Mouse (Mus musculus): ENCODE data around the gene Dcun1d2. TPM values are rescaled to one million over a fixed set of nuclear protein-coding genes. Genes with fewer than 3 reads are reported as not detected.

Gene Dcun1d2
- polyA plus RNA-seq, 1 experiment from 2014 or later = 25.0 TPM

Other genes starting within 250 kb of the Dcun1d2 start
- gene Proz, start 227.2 kb downstream of the Dcun1d2 start, polyA plus RNA-seq (2015; fragmentation: Nextera tagmentation; extraction: Ambion mirVana) = 0.33 and 1.2 TPM in 2 replicates
- 36.4 and 38.4 TPM in 2 replicates for gene Pcid2, start 182.7 kb downstream of the Dcun1d2 start, polyA plus RNA-seq (2015; fragmentation: Nextera tagmentation; extraction: Ambion mirVana)
- 93.9 and 101 TPM in 2 replicates for gene Cul4a, start 182.5 kb downstream of the Dcun1d2 start, polyA plus RNA-seq (2015; fragmentation: Nextera tagmentation; extraction: Ambion mirVana)
- gene Lamp1, start 129.0 kb downstream of the Dcun1d2 start, polyA plus RNA-seq (2015; fragmentation: Nextera tagmentation; extraction: Ambion mirVana) = 303 and 324 TPM in 2 replicates
- 4.0 and 4.5 TPM in 2 replicates for gene Grtp1, start 87.5 kb downstream of the Dcun1d2 start, polyA plus RNA-seq (2015; fragmentation: Nextera tagmentation; extraction: Ambion mirVana)
- gene Adprhl1, start 34.0 kb downstream of the Dcun1d2 start, polyA plus RNA-seq (2015; fragmentation: Nextera tagmentation; extraction: Ambion mirVana) = 5.7 and 6.3 TPM in 2 replicates
- 35.7 and 41.3 TPM in 2 replicates for gene Tmco3, start 59 bp upstream of the Dcun1d2 start, polyA plus RNA-seq (2015; fragmentation: Nextera tagmentation; extraction: Ambion mirVana)
- 144 and 155 TPM in 2 replicates for gene Tfdp1, start 50.6 kb upstream of the Dcun1d2 start, polyA plus RNA-seq (2015; fragmentation: Nextera tagmentation; extraction: Ambion mirVana)
- gene Atp4b, start 108.7 kb upstream of the Dcun1d2 start, polyA plus RNA-seq (2015; fragmentation: Nextera tagmentation; extraction: Ambion mirVana) = not detected in 2 replicates
- not detected in 2 replicates for gene Grk1, start 117.0 kb upstream of the Dcun1d2 start, polyA plus RNA-seq (2015; fragmentation: Nextera tagmentation; extraction: Ambion mirVana)
- gene Tmem255b, start 147.1 kb upstream of the Dcun1d2 start, polyA plus RNA-seq (2015; fragmentation: Nextera tagmentation; extraction: Ambion mirVana) = 0.70 and 1.1 TPM in 2 replicates
- gene Gas6, start 206.4 kb upstream of the Dcun1d2 start, polyA plus RNA-seq (2015; fragmentation: Nextera tagmentation; extraction: Ambion mirVana) = 78.0 and 83.8 TPM in 2 replicates